Mouse (Mus musculus) kidney, adult 2 months (tissue): ENCODE measurements around the gene Ahsa1.
"Not testable (repeated sequence)": the region's sequence is repeated elsewhere in the genome, so short reads cannot be mapped to it uniquely, and the experiment has no call there.

Source experiments
- CTCF ChIP-seq: fragments of 200-500 bp; conservative IDR thresholded peaks from 2 replicates; pipeline ENCODE4 v1.5.1; 2011; ENCODE audit warnings: low read depth, mild to moderate bottlenecking, control low read depth, low read length, moderate library complexity, mixed read lengths; ENCODE audit not compliant: insufficient read depth, insufficient read length
- POLR2A ChIP-seq: fragments of 200-500 bp; IDR thresholded peaks from one replicate; pipeline ENCODE4 v1.6.1; 2011; ENCODE audit warnings: low read depth, low read length, control low read depth

DNA sequence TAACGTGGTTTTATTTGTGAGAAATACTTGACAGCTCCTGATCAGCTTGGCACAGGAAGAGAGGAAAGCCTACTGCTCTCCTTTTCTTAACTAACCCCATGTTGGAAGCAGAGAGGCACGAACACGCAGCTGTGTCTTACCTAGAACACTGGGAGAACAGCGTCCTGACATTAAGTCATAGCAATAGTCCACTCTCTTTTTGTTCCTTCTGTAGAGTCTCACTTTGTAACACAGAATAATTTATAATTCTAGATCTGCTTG, 40.2 kb downstream of the Ahsa1 start:
- not testable (repeated sequence) for TF ChIP-seq POLR2A, CTCF
